Mouse (Mus musculus): ENCODE data around the gene Eps8l2. TPM values are rescaled to one million over a fixed set of nuclear protein-coding genes. Genes with fewer than 3 reads are reported as not detected.

Eps8l2 gene
- polyA plus RNA-seq, 1 experiment from 2014 or later: 22.4 TPM

DNA sequence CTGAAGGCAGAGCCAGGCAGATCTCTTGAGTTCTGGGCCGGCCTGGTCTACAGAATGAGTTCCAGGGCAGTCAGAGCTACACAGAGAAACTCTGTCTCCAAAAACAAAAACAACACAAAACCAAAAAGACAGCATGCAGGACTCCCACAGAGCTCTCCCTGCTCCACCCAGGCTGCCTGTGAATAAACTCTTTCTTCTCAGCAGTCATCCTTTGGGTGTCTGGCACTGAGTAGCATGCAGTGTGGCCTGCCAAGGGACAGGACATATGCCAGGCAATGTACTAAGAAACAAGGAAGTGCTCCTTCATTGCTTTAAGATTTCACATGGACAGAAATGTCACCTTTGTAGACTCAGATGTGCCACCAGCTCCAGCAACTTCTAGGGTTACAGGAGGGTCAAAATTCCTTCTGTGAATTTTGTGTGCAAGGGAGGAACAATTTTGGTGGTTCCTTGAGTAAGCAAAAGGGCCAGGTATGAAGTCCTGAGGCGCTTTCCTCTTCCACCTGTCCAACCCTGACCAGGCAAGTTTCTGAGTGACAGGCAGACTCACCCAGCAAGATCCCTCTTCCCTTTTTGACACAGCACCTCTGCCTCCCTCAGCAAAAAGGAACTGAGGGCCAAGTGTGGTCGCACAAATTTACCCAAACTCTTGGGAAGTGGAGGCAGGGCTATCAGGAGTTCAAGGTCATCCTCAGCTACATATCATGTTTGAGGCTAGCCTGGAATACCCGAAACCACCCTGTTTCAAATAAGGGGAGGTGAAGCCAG lies 42.6 kb downstream of the Eps8l2 start:
- no peaks in the 10 kb centered on the region for H3K4me1 ChIP-seq (ENCODE audit: insufficient read depth)
- 66% methylated on average over 4 of the region's 4 CpGs for WGBS
- H3K27ac ChIP-seq (ENCODE audit: low read depth): no peak overlapping the region
- no peak overlapping the region for H3K4me2 ChIP-seq
- DNase-seq (no peak), ATAC-seq (ENCODE audit: insufficient read depth) (no peak)
- H3K4me3 ChIP-seq (ENCODE audit: low read depth, low read length): no peak overlapping the region
- no peaks in the 10 kb centered on the region for H3K27me3 ChIP-seq (ENCODE audit: insufficient read depth, low read length)
- no peak for TF ChIP-seq CTCF (IDR thresholded peaks at IDR 0.05; ENCODE audit: low read depth)
- H3K9ac ChIP-seq: no peak overlapping the region
- no peaks in the 10 kb centered on the region for H3K9me3 ChIP-seq (ENCODE audit: low read depth, low read length)
- no peaks in the 10 kb centered on the region for H3K36me3 ChIP-seq (ENCODE audit: insufficient read depth)

- TF ChIP-seq CTCF (IDR thresholded peaks at IDR 0.05; ENCODE audit: low read depth): no peak
- ATAC-seq (ENCODE audit: insufficient read depth) (no peak), DNase-seq (no peak)
Observed at GRCm38 (mm10) chr7:141387807-141388486, 49.3 kb downstream of the Eps8l2 start.

DNA sequence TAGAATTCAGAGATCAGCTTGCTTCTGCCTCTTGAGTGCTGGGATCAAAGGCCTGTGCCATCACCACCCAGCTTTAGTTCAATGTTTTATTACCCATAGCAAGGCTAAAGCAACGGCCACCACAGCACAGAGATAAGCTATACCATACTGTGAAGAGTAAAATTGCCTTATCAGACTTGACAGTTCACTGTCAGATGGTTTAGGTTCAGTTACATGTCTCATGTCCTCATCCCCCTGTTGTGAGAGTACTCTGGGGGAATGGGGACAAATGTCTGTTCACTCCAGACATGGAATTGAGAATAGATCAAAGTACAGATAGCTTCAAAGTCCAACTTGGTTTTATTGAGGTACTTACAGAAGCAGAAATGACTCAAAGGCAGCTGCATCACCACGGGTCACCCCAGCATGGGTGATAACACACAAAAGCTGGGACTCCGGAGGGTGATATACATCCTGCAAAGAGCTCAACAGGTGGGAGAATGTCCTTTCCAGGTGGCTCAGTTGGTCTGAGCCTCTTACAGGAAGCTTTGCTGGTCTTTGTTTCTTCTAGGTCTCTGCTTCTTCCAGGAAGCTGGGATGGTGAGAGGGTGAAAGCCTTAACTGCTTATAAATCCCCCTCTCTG lies 49.9 kb downstream of the Eps8l2 start:
- Histone ChIP-seq H3K4me1 (ENCODE audit: insufficient read depth) (peaks cover 3% of the 10 kb centered on the region; the same call in 1 of the 2 replicates), H3K9me3 (ENCODE audit: low read depth, low read length) (no peaks in the 10 kb centered on the region), H3K27me3 (ENCODE audit: insufficient read depth, low read length) (no peaks in the 10 kb centered on the region), H3K4me2 (no peak overlapping the region), H3K4me3 (ENCODE audit: low read depth, low read length) (no peak overlapping the region), H3K27ac (ENCODE audit: low read depth) (no peak overlapping the region), H3K9ac (no peak overlapping the region), H3K36me3 (ENCODE audit: insufficient read depth) (no peaks in the 10 kb centered on the region)
- WGBS: 29% methylated on average over 3 of the region's 3 CpGs
- DNase-seq (no peak), ATAC-seq (ENCODE audit: insufficient read depth) (no peak)
- no peak for TF ChIP-seq CTCF (IDR thresholded peaks at IDR 0.05; ENCODE audit: low read depth)

More at GRCm38 (mm10) chr7:141387807-141388486, 49.3 kb downstream of the Eps8l2 start:
- no peak overlapping the region for H3K27ac ChIP-seq (ENCODE audit: low read depth)
- H3K4me3 ChIP-seq (ENCODE audit: low read depth, low read length): no peak overlapping the region
- no peak overlapping the region for H3K4me2 ChIP-seq
- no peaks in the 10 kb centered on the region for H3K27me3 ChIP-seq (ENCODE audit: insufficient read depth, low read length)
- H3K9me3 ChIP-seq (ENCODE audit: low read depth, low read length): no peaks in the 10 kb centered on the region
- WGBS: 46% methylated on average over 2 of the region's 2 CpGs
- H3K4me1 ChIP-seq (ENCODE audit: insufficient read depth): peaks cover 3% of the 10 kb centered on the region; the same call in 1 of the 2 replicates
- H3K9ac ChIP-seq: no peak overlapping the region
- H3K36me3 ChIP-seq (ENCODE audit: insufficient read depth): no peaks in the 10 kb centered on the region

- Histone ChIP-seq H3K4me3 (ENCODE audit: low read depth, low read length) (no peak overlapping the region), H3K36me3 (ENCODE audit: insufficient read depth) (no peaks in the 10 kb centered on the region), H3K9me3 (ENCODE audit: low read depth, low read length) (no peaks in the 10 kb centered on the region), H3K27me3 (ENCODE audit: insufficient read depth, low read length) (no peaks in the 10 kb centered on the region), H3K4me1 (ENCODE audit: insufficient read depth) (peaks cover 3% of the 10 kb centered on the region; the same call in 1 of the 2 replicates), H3K4me2 (peak overlapping the region; percentile 83), H3K9ac (no peak overlapping the region; the same call in 1 of the 2 replicates), H3K27ac (ENCODE audit: low read depth) (no peak overlapping the region)
- ATAC-seq (ENCODE audit: insufficient read depth) (no peak), DNase-seq (no peak)
- TF ChIP-seq CTCF (IDR thresholded peaks at IDR 0.05; ENCODE audit: low read depth): no peak
- WGBS: 46% methylated on average over 9 of the region's 9 CpGs
Observed at GRCm38 (mm10) chr7:141390326-141391259, 51.9 kb downstream of the Eps8l2 start.

- under 1% methylated on average over 57 of the region's 57 CpGs for WGBS
- TF ChIP-seq CTCF (IDR thresholded peaks at IDR 0.05; ENCODE audit: low read depth): no peak
- peaks cover 3% of the 10 kb centered on the region; the same call in 1 of the 2 replicates for H3K4me1 ChIP-seq (ENCODE audit: insufficient read depth)
- H3K27me3 ChIP-seq (ENCODE audit: insufficient read depth, low read length): no peaks in the 10 kb centered on the region
- DNase-seq (peak; percentile 98), ATAC-seq (ENCODE audit: insufficient read depth) (peak; percentile 94)
- H3K9me3 ChIP-seq (ENCODE audit: low read depth, low read length): no peaks in the 10 kb centered on the region
- peak within 1 kb of the TSS; percentile 83 for H3K4me2 ChIP-seq
- H3K9ac ChIP-seq: peak within 1 kb of the TSS; percentile 60
- H3K4me3 ChIP-seq (ENCODE audit: low read depth, low read length): peak within 1 kb of the TSS; percentile 70
- peak within 1 kb of the TSS; percentile 74 for H3K27ac ChIP-seq (ENCODE audit: low read depth)
- H3K36me3 ChIP-seq (ENCODE audit: insufficient read depth): peaks cover 12% of the 10 kb centered on the region; the same call in 1 of the 2 replicates
Observed at GRCm38 (mm10) chr7:141391625-141392551, 53.2 kb downstream of the Eps8l2 start, which contains the start of gene Taldo1. Gene Taldo1 (plus strand): TSS chr7:141392199.
